Mouse (Mus musculus) stomach, postnatal 0 days (tissue): Measurements from ENCODE around the gene Sik1. TPM values are rescaled to one million over a fixed set of nuclear protein-coding genes. Genes with fewer than 3 reads are reported as not detected.

Source experiments
- ATAC-seq: fragments of 200-750 bp; cut with Nextera tagmentation; 2 replicates; pipeline ENCODE4 v1.8.0; 2017; ENCODE audit not compliant: low FRiP score, low TSS enrichment
- DNase-seq: peaks from one replicate; pipeline ENCODE4 v3.0.0-alpha.2; 2016; ENCODE audit warnings: low spot score
- H3K27ac ChIP-seq: fragments of 300-500 bp; sonication (generic); replicated peaks from 2 replicates; pipeline ENCODE4 v1.5.1; 2014; ENCODE audit warnings: mild to moderate bottlenecking, control low read depth
- H3K27me3 ChIP-seq: fragments of 300-500 bp; sonication (generic); 2 replicates; pipeline ENCODE4 v1.6.1; 2014; ENCODE audit warnings: low read length; ENCODE audit not compliant: control insufficient read depth, insufficient read depth
- H3K36me3 ChIP-seq: fragments of 300-500 bp; sonication (generic); 2 replicates; pipeline ENCODE4 v1.6.1; 2014; ENCODE audit warnings: low read length, mixed read lengths; ENCODE audit not compliant: control insufficient read depth, insufficient read depth
- H3K4me1 ChIP-seq: fragments of 300-500 bp; sonication (generic); replicated peaks from 2 replicates; pipeline ENCODE4 v1.6.1; 2014; ENCODE audit warnings: antibody characterized with exemption; ENCODE audit not compliant: control insufficient read depth, insufficient read depth
- H3K4me2 ChIP-seq: fragments of 300-500 bp; sonication (generic); replicated peaks from 2 replicates; pipeline ENCODE4 v1.6.1; 2014; ENCODE audit warnings: low read depth, mild to moderate bottlenecking, control low read depth, moderate library complexity
- H3K4me3 ChIP-seq: fragments of 300-500 bp; sonication (generic); 2 replicates; pipeline ENCODE4 v1.5.1; 2014; ENCODE audit warnings: low read depth, low read length, control low read depth
- H3K9ac ChIP-seq: fragments of 300-500 bp; sonication (generic); 2 replicates; pipeline ENCODE4 v1.6.1; 2014; ENCODE audit warnings: mild to moderate bottlenecking, low read length, control low read depth, mixed read lengths
- H3K9me3 ChIP-seq: fragments of 300-500 bp; sonication (generic); 2 replicates; pipeline ENCODE4 v1.6.1; 2016; ENCODE audit warnings: low read length; ENCODE audit not compliant: control insufficient read depth
- CTCF ChIP-seq: IDR thresholded peaks from 2 replicates; pipeline ENCODE4 v1.5.1; 2016; ENCODE audit warnings: antibody characterized with exemption, low read depth, mild to moderate bottlenecking, moderate library complexity
- EP300 ChIP-seq: optimal IDR thresholded peaks from 2 replicates; pipeline ENCODE3; 2016; ENCODE audit warnings: antibody characterized with exemption
- WGBS: fragments of 180-500 bp; shearing (Covaris S2); extraction: QIAGEN DNeasy Blood & Tissue Kit; methylation state at CpG from one replicate; pipeline ENCODE4 v1.1.7; 2014; 5-methylcytosine and 5-hydroxymethylcytosine counted together
- polyA plus RNA-seq: library from polyadenylated mRNA; unstranded; fragments of >200 nt; fragmentation: Nextera tagmentation; extraction: Ambion mirVana; gene quantifications from 2 replicates; pipeline ENCODE4 v1.2.1, GENCODE M21; 2015

The Sik1 gene
- polyA plus RNA-seq, 1 experiment from 2014 or later: 18.2 TPM

- H3K4me2 ChIP-seq: no peak overlapping the region
- WGBS: 42% methylated on average over 18 of the region's 18 CpGs
- DNase-seq (no peak), ATAC-seq (peak; percentile 75; the same call in 1 of the 2 replicates)
- H3K9ac ChIP-seq: 0 out of 2 replicates have a peak overlapping the region, but pooled peaks have one; percentile 38
- H3K4me1 ChIP-seq: peaks cover 20% of the 10 kb centered on the region
- no peaks in the 10 kb centered on the region for H3K27me3 ChIP-seq
- peaks cover 16% of the 10 kb centered on the region for H3K36me3 ChIP-seq
- H3K4me3 ChIP-seq: no peak overlapping the region
- no peaks in the 10 kb centered on the region for H3K9me3 ChIP-seq
- H3K27ac ChIP-seq: peak overlapping the region; percentile 87
- TF ChIP-seq CTCF: no peak
Observed at GRCm38 (mm10) chr17:31841842-31842611, 13.6 kb downstream of the Sik1 start.

- Histone ChIP-seq H3K27ac (peak overlapping the region; percentile 87), H3K4me1 (peaks cover 20% of the 10 kb centered on the region), H3K4me2 (no peak overlapping the region), H3K9me3 (no peaks in the 10 kb centered on the region), H3K4me3 (no peak overlapping the region), H3K27me3 (no peaks in the 10 kb centered on the region), H3K36me3 (peaks cover 10% of the 10 kb centered on the region), H3K9ac (no peak overlapping the region)
- DNase-seq: no peak
- 83% methylated on average over 3 of the region's 3 CpGs for WGBS
- TF ChIP-seq EP300 (no peak), CTCF (no peak)
- ATAC-seq: no peak
Observed at GRCm38 (mm10) chr17:31841453-31841841, 14.2 kb downstream of the Sik1 start.

- WGBS: 69% methylated on average over 6 of the region's 6 CpGs
- no peak overlapping the region for H3K9ac ChIP-seq
- H3K4me3 ChIP-seq: no peak overlapping the region
- no peaks in the 10 kb centered on the region for H3K27me3 ChIP-seq
- ATAC-seq (no peak), DNase-seq (no peak)
- no peak overlapping the region for H3K4me2 ChIP-seq
- H3K9me3 ChIP-seq: no peaks in the 10 kb centered on the region
- H3K36me3 ChIP-seq: peaks cover 6% of the 10 kb centered on the region; the same call in 1 of the 2 replicates
- H3K27ac ChIP-seq: no peak overlapping the region
- TF ChIP-seq EP300 (no peak), CTCF (no peak)
- peaks cover 20% of the 10 kb centered on the region for H3K4me1 ChIP-seq
Observed at GRCm38 (mm10) chr17:31840423-31841003, 15.1 kb downstream of the Sik1 start.

GRCm38 (mm10) chr17:31836772-31837171, 18.8 kb downstream of the Sik1 start:
- no peak overlapping the region for H3K9ac ChIP-seq
- TF ChIP-seq EP300: no peak
- no peak for TF ChIP-seq CTCF

GRCm38 (mm10) chr17:31836264-31836607, 19.4 kb downstream of the Sik1 start:
- TF ChIP-seq CTCF (no peak), EP300 (no peak)
- H3K4me1 ChIP-seq: peaks cover 12% of the 10 kb centered on the region
- DNase-seq (no peak), ATAC-seq (no peak)
- no peaks in the 10 kb centered on the region for H3K27me3 ChIP-seq
- no peak overlapping the region for H3K4me3 ChIP-seq
- WGBS: 75% methylated on average over 2 of the region's 2 CpGs
- no peaks in the 10 kb centered on the region for H3K9me3 ChIP-seq
- peak overlapping the region; percentile 94 for H3K27ac ChIP-seq
- H3K36me3 ChIP-seq: no peaks in the 10 kb centered on the region
- H3K4me2 ChIP-seq: no peak overlapping the region
- H3K9ac ChIP-seq: no peak overlapping the region

More at GRCm38 (mm10) chr17:31836772-31837171, 18.8 kb downstream of the Sik1 start:
- Histone ChIP-seq H3K9me3 (no peaks in the 10 kb centered on the region), H3K4me1 (peaks cover 16% of the 10 kb centered on the region), H3K27me3 (no peaks in the 10 kb centered on the region), H3K4me2 (no peak overlapping the region), H3K4me3 (no peak overlapping the region), H3K27ac (peak overlapping the region; percentile 94; the same call in 1 of the 2 replicates), H3K36me3 (no peaks in the 10 kb centered on the region)
- WGBS: 57% methylated on average over 7 of the region's 7 CpGs
- no peak for DNase-seq
- no peak for ATAC-seq
